Mouse (Mus musculus) CD4-positive helper T cell, adult 2 months (primary cell): ENCODE data around the gene Tmem151a.

ENCODE experiments used
- DNase-seq: peaks from one replicate; pipeline ENCODE4 v3.0.0-alpha.2; 2012; ENCODE audit warnings: low read depth, missing footprints, low spot score

The Tmem151a gene

DNA sequence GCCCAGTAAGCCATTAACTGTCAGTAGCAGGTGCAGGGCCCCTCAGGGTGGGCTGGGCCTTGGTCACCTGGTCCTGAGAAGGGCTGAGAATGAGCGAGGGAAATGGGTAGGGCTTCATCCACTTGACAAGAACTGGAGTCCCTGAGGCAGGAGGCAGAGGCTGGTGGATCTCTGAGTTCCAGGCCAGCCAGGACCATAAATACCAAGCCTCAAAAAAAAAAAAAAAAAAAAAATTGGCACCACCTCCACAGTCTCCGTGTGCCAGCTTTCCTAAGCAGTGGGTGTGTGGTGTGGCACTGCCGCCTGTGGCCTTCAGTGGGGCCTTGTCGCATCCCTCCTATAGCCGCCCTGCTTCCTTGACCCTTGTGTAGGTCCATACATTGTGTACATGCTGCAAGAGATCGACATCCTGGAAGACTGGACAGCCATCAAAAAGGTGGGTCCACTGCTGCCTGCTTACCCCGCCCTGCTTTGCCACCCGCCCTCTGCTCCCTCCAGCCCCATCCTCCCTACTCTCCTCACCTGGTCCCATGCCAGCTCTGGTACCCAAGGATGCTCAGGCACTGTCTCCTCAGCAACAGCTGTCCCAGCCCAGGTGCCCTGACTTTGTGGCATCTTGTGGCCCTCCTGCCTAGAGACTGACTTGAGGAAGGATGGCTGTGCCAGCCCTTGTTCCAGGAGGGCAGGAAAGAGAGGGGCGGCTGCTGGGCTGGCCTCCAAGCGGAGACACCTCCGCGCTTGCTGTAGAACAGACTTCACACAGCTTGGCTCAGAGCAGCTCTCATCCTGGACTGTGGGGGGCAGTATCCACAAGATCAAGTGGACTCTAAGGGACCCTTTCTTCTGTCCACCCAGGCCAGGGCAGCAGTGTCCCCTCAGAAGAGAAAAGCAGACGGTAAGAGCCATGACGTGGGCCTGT is 36.9 kb downstream of the Tmem151a start:
- no peak for DNase-seq

DNA sequence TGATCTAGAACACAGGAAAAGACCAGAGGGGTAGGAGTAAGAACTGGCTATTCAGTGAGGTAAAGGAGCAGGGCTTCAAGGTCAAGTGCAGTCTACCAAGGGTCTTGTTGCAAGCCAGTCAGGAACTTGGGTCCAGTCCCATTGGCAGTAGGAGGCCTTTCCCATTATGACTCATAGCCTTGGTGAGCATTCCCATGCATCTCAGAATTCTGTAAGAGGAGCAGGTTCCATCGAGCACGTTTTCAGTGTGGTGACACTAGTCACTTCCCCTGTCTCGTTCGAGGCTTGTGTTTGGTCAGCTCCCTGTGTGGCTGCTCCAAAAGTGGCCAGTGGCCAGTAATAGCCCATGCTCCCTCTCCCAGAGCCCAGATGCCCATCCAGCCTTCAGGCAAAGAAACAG is 39.8 kb downstream of the Tmem151a start:
- no peak for DNase-seq

DNA sequence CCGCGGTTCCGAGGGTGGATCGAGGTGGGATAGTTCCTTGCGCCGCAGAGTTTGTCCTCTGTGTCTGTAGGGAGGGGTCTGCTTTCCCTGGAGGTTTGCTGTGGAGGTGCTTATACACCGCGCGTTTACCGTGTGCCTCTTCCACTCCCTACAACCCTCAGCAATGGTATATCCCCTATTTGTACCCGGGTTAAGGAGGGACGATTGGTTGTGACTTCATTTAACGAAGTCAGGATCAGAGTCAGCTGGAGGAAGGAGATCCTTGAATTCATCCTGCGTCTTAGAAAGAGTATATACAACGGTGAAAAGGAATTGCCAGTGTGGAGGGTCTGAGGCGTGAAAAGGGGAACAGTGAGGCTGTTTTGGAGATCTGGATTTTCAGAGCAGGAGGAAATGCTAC is 43.7 kb downstream of the Tmem151a start:
- DNase-seq, result no peak

GRCm38 (mm10) chr19:5040862-5041523 is 44.3 kb downstream of the Tmem151a start, which contains the start of gene Brms1:
Gene Brms1 (plus strand): TSS chr19:5041354.
- peak; percentile 92 for DNase-seq

DNA sequence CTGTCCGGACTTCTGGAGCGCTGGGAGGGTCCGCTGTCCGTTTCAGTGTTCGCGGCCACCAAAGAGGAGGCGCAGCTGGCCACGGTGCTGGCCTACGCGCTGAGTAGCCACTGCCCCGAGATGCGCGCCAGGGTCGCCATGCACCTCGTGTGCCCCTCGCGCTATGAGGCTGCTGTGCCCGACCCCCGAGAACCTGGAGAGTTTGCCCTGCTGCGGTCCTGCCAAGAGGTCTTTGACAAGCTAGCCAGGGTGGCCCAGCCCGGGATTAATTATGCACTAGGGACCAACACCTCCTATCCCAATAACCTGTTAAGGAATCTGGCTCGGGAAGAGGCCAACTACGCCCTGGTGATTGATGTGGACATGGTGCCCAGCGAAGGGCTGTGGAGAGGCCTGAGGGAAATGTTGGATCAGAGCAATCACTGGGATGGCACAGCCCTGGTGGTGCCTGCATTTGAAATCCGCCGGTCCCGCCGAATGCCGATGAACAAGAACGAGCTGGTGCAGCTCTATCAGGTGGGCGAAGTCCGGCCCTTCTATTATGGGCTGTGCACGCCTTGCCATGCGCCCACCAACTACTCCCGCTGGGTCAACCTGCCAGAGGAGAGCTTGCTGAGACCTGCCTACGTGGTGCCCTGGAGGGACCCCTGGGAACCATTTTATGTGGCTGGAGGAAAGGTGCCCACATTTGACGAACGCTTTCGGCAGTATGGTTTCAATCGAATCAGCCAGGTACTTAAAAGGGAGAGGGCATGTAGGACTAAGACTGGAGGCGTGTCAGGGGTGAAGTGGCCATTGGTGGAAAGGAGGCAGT is 45.8 kb downstream of the Tmem151a start:
- no peak for DNase-seq

- peak; percentile 91 for DNase-seq
These were observed 46.6 kb downstream of the Tmem151a start, which contains the start of the genes B4gat1 and AC124502.3 for GRCm38 (mm10) chr19:5038709-5039156. Gene B4gat1 (plus strand): TSS chr19:5038826. Gene AC124502.3 (plus strand): TSS chr19:5038891.

- DNase-seq, result peak; percentile 50
These were observed 47.4 kb downstream of the Tmem151a start for GRCm38 (mm10) chr19:5037678-5038571.

DNA sequence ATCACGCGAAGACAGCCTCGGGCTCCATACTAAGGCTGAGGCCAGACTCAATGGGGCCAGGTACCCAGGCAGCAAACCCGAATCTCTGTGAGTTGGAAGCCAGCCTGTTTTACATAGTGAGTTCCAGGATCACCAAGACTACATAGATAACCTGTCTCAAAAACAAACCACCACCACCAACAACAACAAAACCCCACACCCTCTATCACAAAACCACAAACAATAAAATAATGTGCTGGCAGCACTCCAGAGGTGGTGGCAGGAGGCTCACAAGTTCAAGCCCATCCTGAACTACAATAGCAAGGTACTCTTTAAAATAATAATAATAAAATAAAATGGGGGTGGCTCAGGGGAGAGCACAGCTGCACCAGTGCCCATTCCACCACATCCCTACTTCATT is 48.8 kb downstream of the Tmem151a start:
- no peak for DNase-seq

DNA sequence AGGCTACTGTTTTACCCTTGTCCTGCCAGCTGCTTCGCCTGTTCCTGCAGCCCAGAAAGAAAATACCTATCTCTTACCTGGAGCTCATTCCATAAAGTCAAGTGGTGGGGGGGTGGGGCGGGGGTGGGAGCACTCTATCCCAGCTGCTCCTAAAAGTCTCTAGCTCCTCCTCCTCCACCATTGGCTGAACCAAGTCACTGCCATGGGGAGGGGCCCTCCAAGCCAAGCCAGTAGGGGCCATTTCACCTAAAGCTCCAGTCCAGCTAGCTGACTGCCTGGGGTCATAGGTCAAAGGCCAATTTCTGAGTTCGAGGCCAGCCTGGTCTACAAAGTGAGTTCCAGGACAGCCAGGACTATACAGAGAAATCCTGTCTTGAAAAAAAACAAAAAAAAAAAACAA is 52.6 kb downstream of the Tmem151a start:
- DNase-seq, result no peak

DNA sequence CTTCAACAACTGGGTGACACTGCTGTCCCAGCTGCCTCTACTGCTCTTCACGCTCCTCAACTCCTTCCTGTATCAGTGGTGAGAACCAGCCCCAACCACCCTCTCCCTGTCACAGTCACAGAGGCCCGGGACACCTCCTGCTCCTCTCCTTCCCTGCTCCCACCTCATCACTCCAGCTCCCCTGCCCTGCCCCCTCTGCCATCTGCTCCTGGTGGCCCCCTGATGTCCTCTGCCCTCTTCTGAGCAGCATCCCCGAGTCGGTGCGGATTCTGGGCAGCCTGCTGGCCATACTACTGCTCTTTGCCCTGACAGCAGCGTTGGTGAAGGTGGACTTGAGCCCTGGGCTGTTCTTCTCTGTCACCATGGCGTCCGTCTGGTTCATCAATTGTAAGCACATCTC is 59.2 kb downstream of the Tmem151a start:
- DNase-seq, result no peak

GRCm38 (mm10) chr19:5023621-5024479 is 61.5 kb downstream of the Tmem151a start, which contains the start of gene Slc29a2:
Gene Slc29a2 (plus strand): TSS chr19:5023860.
- peak; percentile 88 for DNase-seq

DNA sequence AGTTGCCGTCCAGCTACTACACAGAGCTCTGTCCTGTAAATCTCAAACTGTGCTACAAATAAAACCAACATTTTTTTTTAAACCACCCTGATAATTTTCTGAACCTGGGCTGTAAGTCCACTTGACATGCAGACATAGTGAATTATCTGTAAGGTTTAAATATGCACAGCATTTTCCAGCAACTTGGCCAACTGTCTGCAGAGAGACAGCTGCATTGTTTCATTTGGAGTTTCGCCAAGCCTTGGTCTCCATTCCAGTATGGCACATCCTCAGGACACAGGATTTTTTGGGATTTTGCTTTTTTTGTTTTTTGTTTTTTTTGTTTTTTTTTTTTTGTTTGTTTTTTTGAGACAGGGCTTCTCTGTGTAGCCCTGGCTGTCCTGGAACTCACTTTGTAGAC is 63.9 kb downstream of the Tmem151a start:
- DNase-seq, result no peak
